In the genomic region with DNA sequence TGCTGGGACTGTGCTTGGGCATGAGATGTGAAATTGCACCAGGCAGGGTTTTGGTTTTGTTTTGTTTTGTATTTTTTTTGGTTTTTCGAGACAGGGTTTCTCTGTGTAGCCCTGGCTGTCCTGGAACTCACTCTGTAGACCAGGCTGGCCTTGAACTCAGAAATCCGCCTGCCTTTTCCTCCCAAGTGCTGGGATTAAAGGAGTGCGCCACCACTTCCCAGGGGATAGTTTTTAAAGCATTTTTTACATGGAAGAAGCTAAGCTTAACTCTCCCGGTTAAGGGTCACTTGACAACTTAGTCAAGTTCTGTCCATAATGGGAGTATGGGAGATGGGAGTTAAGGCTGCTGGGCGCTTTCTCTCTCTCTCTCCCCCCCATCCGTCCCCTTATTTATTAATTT, we compare ENCODE assay signal across 10 mouse cellular contexts. TPM values are rescaled to one million over a fixed set of nuclear protein-coding genes. Genes with fewer than 3 reads are reported as not detected.
DNase-seq lines count a peak whose midpoint lies in the region; ATAC-seq and TF ChIP-seq lines count a peak whose summit lies in the region.
"Had no signal": no experiment of that assay in that cellular context is flagged by ENCODE, and none has a peak within 500 bp of the region (broad histone marks: within the 10 kb centered on the region; RNA-seq: fewer than 3 reads in every experiment).

No protein-coding gene starts in this region.

- no peaks in the 10 kb centered on the region for H3K36me3 ChIP-seq in heart, embryonic 12.5 days
- no peaks in the 10 kb centered on the region for H3K36me3 ChIP-seq in ES-E14 (ENCODE audit: control insufficient read depth, insufficient read depth, low read length, poor library complexity, severe bottlenecking)
- H3K36me3 ChIP-seq in hindbrain, embryonic 13.5 days: no peaks in the 10 kb centered on the region
- H3K36me3 ChIP-seq in macrophage (ENCODE audit: inconsistent target): 0 out of 2 replicates have a peak, but pooled peaks cover 4% of the 10 kb centered on the region

- H3K79me2 ChIP-seq in macrophage (ENCODE audit: inconsistent target): peaks cover 53% of the 10 kb centered on the region

- intact Hi-C loops in heart, postnatal 10 days (cut with DNase I): loop anchor here (2.0 kb wide), 1 partner anchor 31 kb away; a partner anchor contains a TSS
- intact Hi-C loops in left cerebral cortex, postnatal 10 days (cut with DNase I): no loop called here

- H3K27ac ChIP-seq in heart, embryonic 12.5 days (ENCODE audit: poor library complexity, severe bottlenecking): 0 out of 2 replicates have a peak overlapping the region, but pooled peaks have one; percentile 97
- H3K27ac ChIP-seq in ES-E14 (ENCODE audit: insufficient read depth, low read depth, low read length, poor library complexity, severe bottlenecking) (no peak overlapping the region; the same call in 1 of the 2 replicates), macrophage (peak overlapping the region; percentile 94)
- peak overlapping the region; percentile 93; the same call in 1 of the 2 replicates for H3K27ac ChIP-seq in hindbrain, embryonic 13.5 days

- ATAC-seq in heart, embryonic 12.5 days (ENCODE audit: insufficient number of reproducible peaks, low FRiP score): no peak
- no peak for ATAC-seq in hindbrain, embryonic 13.5 days (ENCODE audit: low FRiP score)
- ATAC-seq in CD4-positive, CD25-positive, alpha-beta regulatory T cell, adult 4 months: no peak

- in situ Hi-C loops in ES-E14 (cut with MboI; ENCODE audit: low sequenced_read_pairs in 2 of 2, unreplicated experiment in 2 of 2): no loop called here

- no peak for DNase-seq in heart, postnatal 10 days
- DNase-seq in ES-E14 (ENCODE audit: low read depth, low spot score): no peak
- no peak for DNase-seq in left cerebral cortex, postnatal 10 days (ENCODE audit: extremely low spot score in 1 of 2, low spot score in 2 of 2)
- no peak for DNase-seq in lung, adult 2 months
- DNase-seq: B cell, adult 2 months; kidney, postnatal 4 days had no signal

- peak overlapping the region; percentile 92 for H3K4me3 ChIP-seq in heart, embryonic 12.5 days
- H3K4me3 ChIP-seq in ES-E14 (ENCODE audit: insufficient read depth in 1 of 2, low read depth in 1 of 2, low read length in 2 of 2, poor library complexity in 1 of 2, severe bottlenecking in 1 of 2) (peak overlapping the region; percentile 91 to 93; a peak in 3 of 4 replicates), macrophage (ENCODE audit: inconsistent target) (peak overlapping the region; percentile 56)
- H3K4me3 ChIP-seq in hindbrain, embryonic 13.5 days: peak overlapping the region; percentile 86; the same call in 1 of the 2 replicates
- no peak overlapping the region for H3K4me3 ChIP-seq in lung, adult 2 months (replicated peaks; ENCODE audit: extremely low read depth, low read depth, low read length)

- no peaks in the 10 kb centered on the region for H3K9me3 ChIP-seq in heart, embryonic 12.5 days (replicated peaks)
- H3K9me3 ChIP-seq in ES-E14 (ENCODE audit: control insufficient read depth, insufficient read depth, low read depth, low read length): peaks cover 2% of the 10 kb centered on the region; the same call in 1 of the 2 replicates
- H3K9me3 ChIP-seq in hindbrain, embryonic 13.5 days: no peaks in the 10 kb centered on the region

- peaks cover 39% of the 10 kb centered on the region for H3K4me1 ChIP-seq in heart, embryonic 12.5 days (replicated peaks)
- peaks cover 6 to 7% of the 10 kb centered on the region in 2 experiments; a peak in 2 of 4 replicates for H3K4me1 ChIP-seq in ES-E14 (ENCODE audit: control insufficient read depth in 2 of 2, insufficient read depth in 2 of 2, low read length in 2 of 2, poor library complexity in 1 of 2)
- peaks cover 40% of the 10 kb centered on the region for H3K4me1 ChIP-seq in hindbrain, embryonic 13.5 days (replicated peaks)
- peaks cover 16% of the 10 kb centered on the region for H3K4me1 ChIP-seq in lung, adult 2 months (ENCODE audit: control insufficient read depth, insufficient read depth, low read length)

- 57% methylated on average over 6 of the region's 6 CpGs for WGBS in heart, embryonic 12.5 days
- WGBS in hindbrain, embryonic 13.5 days: 58% methylated on average over 6 of the region's 6 CpGs
- 64% methylated on average over 6 of the region's 6 CpGs for WGBS in macrophage (ENCODE audit: missing documents)
- 80% methylated on average over 6 of the region's 6 CpGs for WGBS in lung, adult 2 months

- peak overlapping the region; percentile 82 for H3K4me2 ChIP-seq in heart, embryonic 12.5 days
- H3K4me2 ChIP-seq in hindbrain, embryonic 13.5 days: peak overlapping the region; percentile 79

- H3K9ac ChIP-seq in heart, embryonic 12.5 days: peak overlapping the region; percentile 99; the same call in 1 of the 2 replicates
- H3K9ac ChIP-seq in ES-E14 (ENCODE audit: insufficient read depth, low read depth, low read length, poor library complexity, severe bottlenecking): peak overlapping the region; percentile 94; the same call in 1 of the 2 replicates
- peak overlapping the region; percentile 97; the same call in 1 of the 2 replicates for H3K9ac ChIP-seq in hindbrain, embryonic 13.5 days

- TF ChIP-seq POLR2A in lung, adult 2 months (IDR thresholded peaks at IDR 0.05; ENCODE audit: borderline replicate concordance, extremely low read depth, low read depth, low read length): no peak

- no peaks in the 10 kb centered on the region for H3K27me3 ChIP-seq in heart, embryonic 12.5 days (replicated peaks)
- H3K27me3 ChIP-seq in hindbrain, embryonic 13.5 days: no peaks in the 10 kb centered on the region

- no peak for TF ChIP-seq CTCF in lung, adult 2 months (IDR thresholded peaks at IDR 0.05; ENCODE audit: insufficient read depth, low read length)

RNA-seq across cellular contexts. Expression of a gene that starts 0.5 kb away (rescaled TPM):
- polyA plus RNA-seq in heart, embryonic 12.5 days (2016; fragmentation: Nextera tagmentation; extraction: Ambion mirVana): 136 and 137 TPM in 2 replicates
- total RNA-seq in heart, postnatal 10 days (2021): 10 to 100 TPM; 58.4 to 65.6 TPM
- 87.6 and 101 TPM in 2 replicates for total RNA-seq in ES-E14 (2012; rRNA removed)
- 91.8 and 93.7 TPM in 2 replicates for polyA plus RNA-seq in hindbrain, embryonic 13.5 days (2015; fragmentation: Nextera tagmentation; extraction: Ambion mirVana)
- 100 to 1,000 TPM; 122 to 397 (median 242) TPM for total RNA-seq in macrophage (2018; cell fraction: chromatin; rRNA removed)
- 100 to 1,000 TPM; 159 to 231 (median 184) TPM for total RNA-seq in macrophage (2018; cell fraction: cytosol; rRNA removed)
- total RNA-seq in macrophage (2018; cell fraction: nucleus; rRNA removed): 100 to 1,000 TPM; 133 to 373 (median 198) TPM
- 216 to 338 TPM (median 252 TPM) in 3 replicates for polyA plus RNA-seq in macrophage (2018)
- 10 to 100 TPM; 39.2 to 40.3 TPM for total RNA-seq in left cerebral cortex, postnatal 10 days (2021)
- 158 and 181 TPM in 2 replicates for polyA plus RNA-seq in lung, adult 2 months (2012; rRNA removed)
- 100 to 1,000 TPM; 168 to 244 TPM for polyA plus RNA-seq in CD4-positive, CD25-positive, alpha-beta regulatory T cell, adult 4 months (2017; shearing (Covaris generic))

RNA-seq across cellular contexts. Expression of a gene that starts 7.1 kb away (rescaled TPM):
- 1.2 and 1.7 TPM in 2 replicates for polyA plus RNA-seq in heart, embryonic 12.5 days (2016; fragmentation: Nextera tagmentation; extraction: Ambion mirVana)
- total RNA-seq in heart, postnatal 10 days (2021): under 1 TPM; 0.37 to 0.38 TPM
- 0.58 and 1.1 TPM in 2 replicates for total RNA-seq in ES-E14 (2012; rRNA removed)
- 0.31 and 0.38 TPM in 2 replicates for polyA plus RNA-seq in hindbrain, embryonic 13.5 days (2015; fragmentation: Nextera tagmentation; extraction: Ambion mirVana)
- total RNA-seq in macrophage (2018; cell fraction: chromatin; rRNA removed): 10 to 100 TPM in 25 of 26 experiments, 1 to 10 TPM in 1; 7.9 to 57.8 (median 37.8) TPM
- total RNA-seq in macrophage (2018; cell fraction: cytosol; rRNA removed): 1 to 10 TPM; 2.9 to 6.7 (median 4.4) TPM
- 10 to 100 TPM in 23 of 26 experiments, 1 to 10 TPM in 3; 6.4 to 43.8 (median 23.7) TPM for total RNA-seq in macrophage (2018; cell fraction: nucleus; rRNA removed)
- polyA plus RNA-seq in macrophage (2018): 4.7 to 5.1 TPM (median 4.8 TPM) in 3 replicates
- under 1 TPM; 0.36 to 0.41 TPM for total RNA-seq in left cerebral cortex, postnatal 10 days (2021)
- 4.7 and 16.7 TPM in 2 replicates for polyA plus RNA-seq in lung, adult 2 months (2012; rRNA removed)
- polyA plus RNA-seq in CD4-positive, CD25-positive, alpha-beta regulatory T cell, adult 4 months (2017; shearing (Covaris generic)): 1 to 10 TPM in 1 of 2 experiments, under 1 TPM in 1; 0.42 to 1.1 TPM

RNA-seq across cellular contexts. Expression of a gene that starts 32.2 kb away (rescaled TPM):
- 29.5 and 31.7 TPM in 2 replicates for polyA plus RNA-seq in heart, embryonic 12.5 days (2016; fragmentation: Nextera tagmentation; extraction: Ambion mirVana)
- 10 to 100 TPM; 28.8 to 35.2 TPM for total RNA-seq in heart, postnatal 10 days (2021)
- 26.4 and 29.5 TPM in 2 replicates for total RNA-seq in ES-E14 (2012; rRNA removed)
- 50.3 and 51.8 TPM in 2 replicates for polyA plus RNA-seq in hindbrain, embryonic 13.5 days (2015; fragmentation: Nextera tagmentation; extraction: Ambion mirVana)
- total RNA-seq in macrophage (2018; cell fraction: chromatin; rRNA removed): 10 to 100 TPM in 13 of 26 experiments, 1 to 10 TPM in 13; 2.4 to 36.5 (median 11.0) TPM
- 10 to 100 TPM in 21 of 26 experiments, 1 to 10 TPM in 5; 8.0 to 27.4 (median 13.0) TPM for total RNA-seq in macrophage (2018; cell fraction: cytosol; rRNA removed)
- 10 to 100 TPM in 16 of 26 experiments, 1 to 10 TPM in 10; 4.2 to 29.9 (median 11.3) TPM for total RNA-seq in macrophage (2018; cell fraction: nucleus; rRNA removed)
- polyA plus RNA-seq in macrophage (2018): 16.7 to 27.9 TPM (median 19.2 TPM) in 3 replicates
- total RNA-seq in left cerebral cortex, postnatal 10 days (2021): 10 to 100 TPM; 44.3 to 46.4 TPM
- 13.4 and 24.2 TPM in 2 replicates for polyA plus RNA-seq in lung, adult 2 months (2012; rRNA removed)
- 10 to 100 TPM in 1 of 2 experiments, 1 to 10 TPM in 1; 6.3 to 10.1 TPM for polyA plus RNA-seq in CD4-positive, CD25-positive, alpha-beta regulatory T cell, adult 4 months (2017; shearing (Covaris generic))

RNA-seq across cellular contexts. Expression of a gene that starts 32.9 kb away (rescaled TPM):
- 26.9 and 29.7 TPM in 2 replicates for polyA plus RNA-seq in heart, embryonic 12.5 days (2016; fragmentation: Nextera tagmentation; extraction: Ambion mirVana)
- total RNA-seq in heart, postnatal 10 days (2021): 10 to 100 TPM; 27.7 TPM
- 48.8 and 54.5 TPM in 2 replicates for total RNA-seq in ES-E14 (2012; rRNA removed)
- polyA plus RNA-seq in hindbrain, embryonic 13.5 days (2015; fragmentation: Nextera tagmentation; extraction: Ambion mirVana): 42.2 and 43.0 TPM in 2 replicates
- 100 to 1,000 TPM in 11 of 26 experiments, 10 to 100 TPM in 15; 23.9 to 384 (median 82.5) TPM for total RNA-seq in macrophage (2018; cell fraction: chromatin; rRNA removed)
- 100 to 1,000 TPM in 10 of 26 experiments, 10 to 100 TPM in 16; 32.1 to 137 (median 68.6) TPM for total RNA-seq in macrophage (2018; cell fraction: cytosol; rRNA removed)
- 100 to 1,000 TPM in 5 of 26 experiments, 10 to 100 TPM in 21; 27.8 to 201 (median 64.5) TPM for total RNA-seq in macrophage (2018; cell fraction: nucleus; rRNA removed)
- polyA plus RNA-seq in macrophage (2018): 99.7 to 130 TPM (median 126 TPM) in 3 replicates
- total RNA-seq in left cerebral cortex, postnatal 10 days (2021): 10 to 100 TPM; 25.3 to 26.2 TPM
- 89.1 and 95.2 TPM in 2 replicates for polyA plus RNA-seq in lung, adult 2 months (2012; rRNA removed)
- polyA plus RNA-seq in CD4-positive, CD25-positive, alpha-beta regulatory T cell, adult 4 months (2017; shearing (Covaris generic)): 10 to 100 TPM; 22.1 to 25.3 TPM

RNA-seq across cellular contexts. Expression of a gene that starts 42.9 kb away (rescaled TPM):
- polyA plus RNA-seq in heart, embryonic 12.5 days (2016; fragmentation: Nextera tagmentation; extraction: Ambion mirVana): 29.7 and 30.9 TPM in 2 replicates
- total RNA-seq in heart, postnatal 10 days (2021): 10 to 100 TPM; 16.2 to 18.2 TPM
- 54.7 and 59.1 TPM in 2 replicates for total RNA-seq in ES-E14 (2012; rRNA removed)
- polyA plus RNA-seq in hindbrain, embryonic 13.5 days (2015; fragmentation: Nextera tagmentation; extraction: Ambion mirVana): 45.6 and 46.2 TPM in 2 replicates
- 100 to 1,000 TPM in 11 of 26 experiments, 10 to 100 TPM in 15; 18.0 to 131 (median 85.8) TPM for total RNA-seq in macrophage (2018; cell fraction: chromatin; rRNA removed)
- total RNA-seq in macrophage (2018; cell fraction: cytosol; rRNA removed): 10 to 100 TPM; 11.6 to 35.6 (median 28.8) TPM
- total RNA-seq in macrophage (2018; cell fraction: nucleus; rRNA removed): 100 to 1,000 TPM in 4 of 26 experiments, 10 to 100 TPM in 22; 21.2 to 124 (median 60.0) TPM
- 27.7 to 32.3 TPM (median 28.3 TPM) in 3 replicates for polyA plus RNA-seq in macrophage (2018)
- total RNA-seq in left cerebral cortex, postnatal 10 days (2021): 10 to 100 TPM; 46.8 to 47.2 TPM
- 10.7 and 14.7 TPM in 2 replicates for polyA plus RNA-seq in lung, adult 2 months (2012; rRNA removed)
- 10 to 100 TPM; 20.2 to 26.6 TPM for polyA plus RNA-seq in CD4-positive, CD25-positive, alpha-beta regulatory T cell, adult 4 months (2017; shearing (Covaris generic))
